18 mouse cellular contexts compared by ENCODE assay signal in genomic region chr19:10897491-10897890, GRCm38 (mm10). TPM values are rescaled to one million over a fixed set of nuclear protein-coding genes. Genes with fewer than 3 reads are reported as not detected.
DNase-seq lines count a peak whose midpoint lies in the region; ATAC-seq and TF ChIP-seq lines count a peak whose summit lies in the region.
"Had no signal": no experiment of that assay in that cellular context is flagged by ENCODE, and none has a peak within 500 bp of the region (broad histone marks: within the 10 kb centered on the region; RNA-seq: fewer than 3 reads in every experiment).

No protein-coding gene starts in this region.

- no peaks in the 10 kb centered on the region for H3K9me3 ChIP-seq in heart, embryonic 13.5 days
- H3K9me3 ChIP-seq in liver, postnatal 0 days (ENCODE audit: low read length): no peaks in the 10 kb centered on the region
- no peaks in the 10 kb centered on the region for H3K9me3 ChIP-seq in embryonic facial prominence, embryonic 10.5 days

- TF ChIP-seq CTCF in liver, adult 2 months (IDR thresholded peaks at IDR 0.05; ENCODE audit: low read depth, low read length): no peak
- no peak for TF ChIP-seq CTCF in liver, postnatal 0 days (IDR thresholded peaks at IDR 0.05; ENCODE audit: low read depth)

- no peak for TF ChIP-seq EP300 in liver, postnatal 0 days (IDR thresholded peaks at IDR 0.05; ENCODE audit: low read depth)

- H3K4me1 ChIP-seq in heart, embryonic 13.5 days: peaks cover 34% of the 10 kb centered on the region
- peaks cover 8% of the 10 kb centered on the region for H3K4me1 ChIP-seq in liver, adult 2 months (ENCODE audit: control insufficient read depth, insufficient read depth, low read length)
- H3K4me1 ChIP-seq in liver, postnatal 0 days (ENCODE audit: insufficient read depth): peaks cover 20% of the 10 kb centered on the region
- H3K4me1 ChIP-seq in embryonic facial prominence, embryonic 10.5 days: peaks cover 21% of the 10 kb centered on the region

- no peak for TF ChIP-seq POLR2A in liver, adult 2 months (IDR thresholded peaks at IDR 0.05; ENCODE audit: extremely low read depth, insufficient read depth, low read length)

- ATAC-seq in heart, embryonic 13.5 days (ENCODE audit: extremely low read depth, insufficient number of reproducible peaks, low FRiP score, low TSS enrichment): no peak
- ATAC-seq in liver, postnatal 0 days: no peak
- ATAC-seq: inflammation-experienced regulatory T-cells, adult 6 months had no signal

- H3K36me3 ChIP-seq in heart, embryonic 13.5 days: peaks cover 52% of the 10 kb centered on the region
- peaks cover 39% of the 10 kb centered on the region for H3K36me3 ChIP-seq in liver, adult 2 months (ENCODE audit: control insufficient read depth, insufficient read depth, low read length)
- H3K36me3 ChIP-seq in liver, postnatal 0 days (replicated peaks; ENCODE audit: insufficient read depth, low read length): peaks cover 40% of the 10 kb centered on the region
- peaks cover 55% of the 10 kb centered on the region for H3K36me3 ChIP-seq in embryonic facial prominence, embryonic 10.5 days (replicated peaks)

- peaks cover 4% of the 10 kb centered on the region; the same call in 1 of the 2 replicates for H3K79me2 ChIP-seq in liver, adult 2 months (ENCODE audit: control insufficient read depth, insufficient read depth, low read length)

- peak overlapping the region; percentile 96 for H3K9ac ChIP-seq in heart, embryonic 13.5 days
- 0 out of 2 replicates have a peak overlapping the region, but pooled peaks have one; percentile 17 for H3K9ac ChIP-seq in liver, adult 2 months (ENCODE audit: low read depth, low read length)
- H3K9ac ChIP-seq in liver, postnatal 0 days (replicated peaks): no peak overlapping the region; the same call in 1 of the 2 replicates

- H3K4me3 ChIP-seq in heart, embryonic 13.5 days: peak overlapping the region; percentile 94; the same call in 1 of the 2 replicates
- H3K4me3 ChIP-seq in liver, adult 2 months (ENCODE audit: insufficient read depth, low read depth, low read length): no peak overlapping the region
- H3K4me3 ChIP-seq in liver, postnatal 0 days (ENCODE audit: low read depth, low read length): no peak overlapping the region
- H3K4me3 ChIP-seq in embryonic facial prominence, embryonic 10.5 days: peak overlapping the region; percentile 96; the same call in 1 of the 2 replicates

- peak; percentile 53 to 76 for DNase-seq in adrenal gland, adult (ENCODE audit: inconsistent age in 2 of 2, low spot score in 1 of 2)
- DNase-seq in adrenal gland, postnatal 4 days (ENCODE audit: low spot score in 2 of 2): no peak
- DNase-seq in heart, adult 8-10 months (ENCODE audit: low spot score): no peak
- peak; percentile 45 for DNase-seq in liver, adult 2 months (ENCODE audit: extremely low read depth, low read depth, low spot score)
- no peak for DNase-seq in liver, postnatal 0 days
- no peak for DNase-seq in embryonic facial prominence, embryonic 10.5 days (ENCODE audit: low spot score)
- DNase-seq in layer of hippocampus, adult 18-20 months (ENCODE audit: low spot score in 2 of 2): no peak
- DNase-seq: cerebellum, postnatal 14 days; kidney, postnatal 36 days; lung, embryonic 14.5 days; thymus, postnatal 25 days had no signal

- WGBS in heart, embryonic 13.5 days: 71% methylated on average over 8 of the region's 8 CpGs
- WGBS in liver, adult 2 months: 63% methylated on average over 8 of the region's 8 CpGs
- WGBS in liver, postnatal 0 days (ENCODE audit: insufficient replicate concordance): 70% methylated on average over 8 of the region's 8 CpGs
- WGBS in embryonic facial prominence, embryonic 10.5 days: 92% methylated on average over 8 of the region's 8 CpGs

- peak overlapping the region; percentile 76 for H3K4me2 ChIP-seq in heart, embryonic 13.5 days
- no peak overlapping the region for H3K4me2 ChIP-seq in liver, postnatal 0 days (ENCODE audit: low read depth, low read length)

- H3K27ac ChIP-seq in heart, embryonic 13.5 days (replicated peaks): peak overlapping the region; percentile 57; the same call in 1 of the 2 replicates
- peak overlapping the region; percentile 20 for H3K27ac ChIP-seq in liver, adult 2 months (replicated peaks; ENCODE audit: insufficient read depth, low read depth, low read length)
- H3K27ac ChIP-seq in liver, postnatal 0 days (ENCODE audit: low read depth): no peak overlapping the region
- H3K27ac ChIP-seq in embryonic facial prominence, embryonic 10.5 days (replicated peaks): no peak overlapping the region

- no peaks in the 10 kb centered on the region for H3K27me3 ChIP-seq in heart, embryonic 13.5 days (replicated peaks)
- H3K27me3 ChIP-seq in liver, adult 2 months (ENCODE audit: control insufficient read depth, insufficient read depth, low read length): no peaks in the 10 kb centered on the region
- no peaks in the 10 kb centered on the region for H3K27me3 ChIP-seq in liver, postnatal 0 days (ENCODE audit: insufficient read depth, low read length)
- no peaks in the 10 kb centered on the region for H3K27me3 ChIP-seq in embryonic facial prominence, embryonic 10.5 days (replicated peaks; ENCODE audit: low read depth, poor library complexity, severe bottlenecking)
- H3K27me3 ChIP-seq: CH12.LX had no signal

RNA-seq across cellular contexts. Expression of gene Prpf19, which starts 2.5 kb away (rescaled TPM):
- total RNA-seq in adrenal gland, postnatal 4 days (2021): 100 to 1,000 TPM; 253 to 266 TPM
- polyA plus RNA-seq in heart, embryonic 13.5 days (2015; fragmentation: Nextera tagmentation; extraction: Ambion mirVana): 30.3 TPM in 2 replicates
- total RNA-seq in heart, adult 8-10 months (2022): 100 to 1,000 TPM; 259 to 280 (median 264) TPM
- 95.5 and 100 TPM in 2 replicates for total RNA-seq in liver, adult 2 months (2014; rRNA removed)
- 150 and 184 TPM in 2 replicates for polyA plus RNA-seq in liver, adult 2 months (2012; rRNA removed)
- 10.2 and 12.7 TPM in 2 replicates for polyA plus RNA-seq in liver, postnatal 0 days (2015; fragmentation: Nextera tagmentation; extraction: Ambion mirVana)
- polyA plus RNA-seq in embryonic facial prominence, embryonic 10.5 days (2016; fragmentation: Nextera tagmentation; extraction: Ambion mirVana): 38.9 and 42.0 TPM in 2 replicates
- 100 to 1,000 TPM; 197 to 217 TPM for total RNA-seq in layer of hippocampus, adult 18-20 months (2021)

RNA-seq across cellular contexts. Expression of gene Tmem109, which starts 15.7 kb away (rescaled TPM):
- total RNA-seq in adrenal gland, postnatal 4 days (2021): 10 to 100 TPM; 91.3 to 93.3 TPM
- polyA plus RNA-seq in heart, embryonic 13.5 days (2015; fragmentation: Nextera tagmentation; extraction: Ambion mirVana): 84.7 and 87.1 TPM in 2 replicates
- 100 to 1,000 TPM; 103 to 117 (median 104) TPM for total RNA-seq in heart, adult 8-10 months (2022)
- 7.1 and 8.9 TPM in 2 replicates for total RNA-seq in liver, adult 2 months (2014; rRNA removed)
- polyA plus RNA-seq in liver, adult 2 months (2012; rRNA removed): 32.2 and 35.2 TPM in 2 replicates
- 12.8 and 13.2 TPM in 2 replicates for polyA plus RNA-seq in liver, postnatal 0 days (2015; fragmentation: Nextera tagmentation; extraction: Ambion mirVana)
- 60.8 and 63.7 TPM in 2 replicates for polyA plus RNA-seq in embryonic facial prominence, embryonic 10.5 days (2016; fragmentation: Nextera tagmentation; extraction: Ambion mirVana)
- total RNA-seq in layer of hippocampus, adult 18-20 months (2021): 10 to 100 TPM; 46.9 to 51.0 TPM

RNA-seq across cellular contexts. Expression of gene Zp1, which starts 22.9 kb away (rescaled TPM):
- total RNA-seq in adrenal gland, postnatal 4 days (2021): not detected
- 0.08 TPM in 1 of 2 replicates, not detected in the other for polyA plus RNA-seq in heart, embryonic 13.5 days (2015; fragmentation: Nextera tagmentation; extraction: Ambion mirVana)
- not detected for total RNA-seq in heart, adult 8-10 months (2022)
- not detected in 2 replicates for total RNA-seq in liver, adult 2 months (2014; rRNA removed)
- not detected in 2 replicates for polyA plus RNA-seq in liver, adult 2 months (2012; rRNA removed)
- polyA plus RNA-seq in liver, postnatal 0 days (2015; fragmentation: Nextera tagmentation; extraction: Ambion mirVana): not detected in 2 replicates
- polyA plus RNA-seq in embryonic facial prominence, embryonic 10.5 days (2016; fragmentation: Nextera tagmentation; extraction: Ambion mirVana): not detected in 2 replicates
- not detected for total RNA-seq in layer of hippocampus, adult 18-20 months (2021)
- total RNA-seq: heart, adult 18-20 months; layer of hippocampus, postnatal 25 days; left cerebral cortex, postnatal 36 days; megakaryocyte, adult 5-6 weeks had no signal
- polyA plus RNA-seq: inflammation-experienced regulatory T-cells, adult 6 months; lung, embryonic 14.5 days had no signal

RNA-seq across cellular contexts. Expression of gene Tmem132a, which starts 27.8 kb away (rescaled TPM):
- 10 to 100 TPM; 40.7 to 48.1 TPM for total RNA-seq in adrenal gland, postnatal 4 days (2021)
- 51.4 and 52.4 TPM in 2 replicates for polyA plus RNA-seq in heart, embryonic 13.5 days (2015; fragmentation: Nextera tagmentation; extraction: Ambion mirVana)
- total RNA-seq in heart, adult 8-10 months (2022): 10 to 100 TPM in 3 of 4 experiments, 1 to 10 TPM in 1; 9.2 to 11.3 (median 10.9) TPM
- total RNA-seq in liver, adult 2 months (2014; rRNA removed): 0.18 and 0.40 TPM in 2 replicates
- 0.75 and 0.90 TPM in 2 replicates for polyA plus RNA-seq in liver, adult 2 months (2012; rRNA removed)
- polyA plus RNA-seq in liver, postnatal 0 days (2015; fragmentation: Nextera tagmentation; extraction: Ambion mirVana): 2.0 and 2.1 TPM in 2 replicates
- polyA plus RNA-seq in embryonic facial prominence, embryonic 10.5 days (2016; fragmentation: Nextera tagmentation; extraction: Ambion mirVana): 139 and 142 TPM in 2 replicates
- 100 to 1,000 TPM; 148 to 178 TPM for total RNA-seq in layer of hippocampus, adult 18-20 months (2021)

RNA-seq across cellular contexts. Expression of gene Ptgdr2, which starts 39.5 kb away (rescaled TPM):
- total RNA-seq in adrenal gland, postnatal 4 days (2021): under 1 TPM in 1 of 2 experiments, not detected in 1; 0.23 TPM
- 0.11 TPM in 1 of 2 replicates, not detected in the other for polyA plus RNA-seq in heart, embryonic 13.5 days (2015; fragmentation: Nextera tagmentation; extraction: Ambion mirVana)
- total RNA-seq in heart, adult 8-10 months (2022): under 1 TPM in 1 of 4 experiments, not detected in 3; 0.19 TPM
- total RNA-seq in liver, adult 2 months (2014; rRNA removed): not detected in 2 replicates
- not detected in 2 replicates for polyA plus RNA-seq in liver, adult 2 months (2012; rRNA removed)
- not detected in 2 replicates for polyA plus RNA-seq in liver, postnatal 0 days (2015; fragmentation: Nextera tagmentation; extraction: Ambion mirVana)
- polyA plus RNA-seq in embryonic facial prominence, embryonic 10.5 days (2016; fragmentation: Nextera tagmentation; extraction: Ambion mirVana): 0.09 TPM in 1 of 2 replicates, not detected in the other
- total RNA-seq in layer of hippocampus, adult 18-20 months (2021): under 1 TPM; 0.12 to 0.23 TPM
- total RNA-seq: heart, adult 18-20 months had no signal
- polyA plus RNA-seq: lung, embryonic 14.5 days had no signal

Comparison
In these comparisons a context has a peak if more than half of its experiments do, and no peak if none do; other contexts are left out.
1. DNase-seq: peak in adrenal gland, adult (2 of 2) and liver, adult 2 months (single experiment); none in adrenal gland, postnatal 4 days (0 of 2), heart, adult 8-10 months (single experiment), liver, postnatal 0 days (single experiment), embryonic facial prominence, embryonic 10.5 days (single experiment) and layer of hippocampus, adult 18-20 months (0 of 2).
2. H3K27ac ChIP-seq: peak in heart, embryonic 13.5 days (single experiment) and liver, adult 2 months (single experiment); none in liver, postnatal 0 days (single experiment) and embryonic facial prominence, embryonic 10.5 days (single experiment).
3. H3K4me3 ChIP-seq: peak in heart, embryonic 13.5 days (single experiment) and embryonic facial prominence, embryonic 10.5 days (single experiment); none in liver, adult 2 months (single experiment) and liver, postnatal 0 days (single experiment).